Mouse (Mus musculus) E14TG2a.4 (cell line): ENCODE results near the gene Lyrm1.

Experiments used
- CTCF ChIP-seq: conservative IDR thresholded peaks from 2 replicates; pipeline ENCODE4 v1.5.1; 2014; ENCODE audit warnings: low read length
- NANOG ChIP-seq: IDR thresholded peaks from 2 replicates; pipeline ENCODE4 v1.6.1; 2014; ENCODE audit warnings: borderline replicate concordance, low read length, mixed read lengths

GRCm38 (mm10) chr7:119974214-119974613 is 78.6 kb downstream of the Lyrm1 start:
- TF ChIP-seq CTCF (no peak), NANOG (no peak)
